Mouse (Mus musculus) lung, postnatal 0 days (tissue): ENCODE results near the gene Ccdc120.

Source experiments
- CTCF ChIP-seq: IDR thresholded peaks from 2 replicates; pipeline ENCODE4 v1.5.1; 2016; ENCODE audit warnings: antibody characterized with exemption, mild to moderate bottlenecking
- EP300 ChIP-seq: IDR thresholded peaks from 2 replicates; pipeline ENCODE4 v1.6.1; 2016; ENCODE audit warnings: antibody characterized with exemption, mild to moderate bottlenecking, control low read depth

- TF ChIP-seq CTCF: no peak
- no peak for TF ChIP-seq EP300
Measured at GRCm38 (mm10) chrX:7778450-7779244, 27.9 kb upstream of the Ccdc120 start.
